Mouse (Mus musculus) liver (tissue): Measurements from ENCODE around the gene Cabp4.
"Not testable (repeated sequence)": the region's sequence is repeated elsewhere in the genome, so short reads cannot be mapped to it uniquely, and the experiment has no call there.

Experiments used
- DNase-seq: peaks from one replicate; pipeline ENCODE4 v3.0.0-alpha.2; 2020; ENCODE audit warnings: mixed read lengths

Cabp4 gene

DNA sequence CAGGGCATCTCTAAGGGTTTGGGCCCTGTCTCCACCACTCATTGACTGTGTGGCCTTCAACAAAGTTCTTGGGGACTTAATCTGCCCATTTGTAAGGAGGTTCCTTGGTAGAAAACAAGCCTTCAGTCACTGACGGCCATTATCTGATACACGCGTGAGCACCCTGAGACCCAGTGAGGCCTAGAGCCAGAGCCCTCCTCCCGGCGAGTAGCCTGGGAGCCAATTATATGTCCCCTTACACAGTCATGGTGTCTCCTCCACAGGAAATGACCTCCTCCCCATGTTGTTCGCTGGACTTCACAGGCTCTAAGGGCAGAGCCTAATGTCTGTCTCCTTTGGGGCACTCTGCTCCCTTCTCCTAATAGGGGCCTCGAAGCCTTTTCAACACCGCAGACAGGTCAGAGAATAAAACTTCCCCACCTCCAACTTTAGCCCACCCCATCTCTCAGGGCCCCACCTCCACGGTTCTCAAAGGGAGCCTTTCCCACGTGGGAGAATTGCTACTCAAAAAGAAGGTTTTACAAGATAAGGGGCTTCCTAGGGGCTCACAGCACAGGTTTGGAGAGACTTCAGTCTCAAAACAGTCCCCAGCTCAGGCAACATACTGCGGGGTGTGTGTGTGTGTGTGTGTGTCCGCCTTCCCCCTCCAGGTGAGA is 2.7 kb upstream of the Cabp4 start:
- no peak for DNase-seq

GRCm38 (mm10) chr19:4145936-4146335 is 2.1 kb upstream of the Cabp4 start:
- DNase-seq = no peak

GRCm38 (mm10) chr19:4144550-4145498 is 991 bp upstream of the Cabp4 start:
- no peak for DNase-seq

GRCm38 (mm10) chr19:4142416-4143173 is 1.2 kb downstream of the Cabp4 start:
- DNase-seq = no peak

GRCm38 (mm10) chr19:4140147-4140546 is 3.7 kb downstream of the Cabp4 start:
- no peak for DNase-seq

GRCm38 (mm10) chr19:4139446-4139845 is 4.4 kb downstream of the Cabp4 start, which contains the start of gene Gpr152:
TSS of gene Gpr152 (plus strand) at chr19:4139787.
- DNase-seq = no peak

DNA sequence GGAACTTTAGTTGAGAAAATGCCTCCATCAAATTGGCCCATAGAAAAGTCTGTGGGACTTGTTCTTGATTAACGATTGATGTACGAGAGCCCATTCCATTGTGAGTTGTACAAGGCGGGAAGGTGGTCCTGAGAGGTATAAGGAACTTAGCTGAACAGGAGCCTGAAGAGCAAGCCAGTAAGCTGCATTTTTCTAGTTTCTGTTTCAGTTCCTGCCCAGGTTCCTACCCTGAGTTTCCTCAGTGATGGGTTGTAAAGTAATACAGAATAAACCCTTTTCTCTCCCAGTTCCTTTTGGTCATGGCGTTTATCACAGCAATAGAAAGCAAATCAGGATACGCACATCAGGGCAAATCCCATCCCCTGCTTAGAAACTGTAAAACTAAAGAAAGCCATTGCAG is 5.9 kb downstream of the Cabp4 start:
- no peak for DNase-seq

DNA sequence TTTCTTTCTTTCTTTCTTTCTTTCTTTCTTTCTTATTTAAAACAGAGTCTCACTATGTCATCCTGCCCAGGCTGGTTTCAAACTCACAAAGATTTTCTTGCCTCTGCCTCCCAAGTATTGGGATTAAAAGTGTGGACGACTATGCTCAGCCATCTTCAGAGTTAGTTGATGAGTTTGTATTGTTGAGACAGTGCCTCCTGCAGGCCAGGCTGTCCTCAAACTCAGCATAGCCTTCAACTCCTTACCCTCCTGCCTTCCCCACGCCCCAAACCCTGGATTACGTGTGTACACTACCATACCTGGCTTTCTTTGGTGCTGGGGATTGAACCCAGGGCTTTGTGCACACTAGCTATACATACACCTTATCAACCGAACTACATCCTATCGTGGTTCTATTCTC is 7.4 kb downstream of the Cabp4 start:
- no peak for DNase-seq

DNA sequence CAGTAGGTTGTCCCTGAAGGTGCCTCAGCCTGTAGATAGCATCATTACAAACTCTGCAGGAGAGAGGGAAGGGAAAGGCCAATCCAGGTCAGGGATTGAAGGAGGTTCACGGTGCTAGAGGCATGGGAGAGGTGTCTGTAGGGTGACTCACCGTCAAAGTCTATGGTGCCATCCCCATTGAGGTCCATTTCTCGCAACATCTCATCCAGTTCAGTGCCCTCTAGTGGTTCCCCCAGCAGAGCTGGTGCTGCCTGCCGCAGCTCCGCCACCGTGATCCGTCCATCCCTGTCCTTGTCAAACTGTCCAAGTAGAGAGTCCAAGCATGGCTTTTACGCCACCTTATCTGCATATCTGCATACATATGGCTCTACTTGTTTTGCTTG is 7.9 kb downstream of the Cabp4 start:
- DNase-seq = not testable (repeated sequence)

DNA sequence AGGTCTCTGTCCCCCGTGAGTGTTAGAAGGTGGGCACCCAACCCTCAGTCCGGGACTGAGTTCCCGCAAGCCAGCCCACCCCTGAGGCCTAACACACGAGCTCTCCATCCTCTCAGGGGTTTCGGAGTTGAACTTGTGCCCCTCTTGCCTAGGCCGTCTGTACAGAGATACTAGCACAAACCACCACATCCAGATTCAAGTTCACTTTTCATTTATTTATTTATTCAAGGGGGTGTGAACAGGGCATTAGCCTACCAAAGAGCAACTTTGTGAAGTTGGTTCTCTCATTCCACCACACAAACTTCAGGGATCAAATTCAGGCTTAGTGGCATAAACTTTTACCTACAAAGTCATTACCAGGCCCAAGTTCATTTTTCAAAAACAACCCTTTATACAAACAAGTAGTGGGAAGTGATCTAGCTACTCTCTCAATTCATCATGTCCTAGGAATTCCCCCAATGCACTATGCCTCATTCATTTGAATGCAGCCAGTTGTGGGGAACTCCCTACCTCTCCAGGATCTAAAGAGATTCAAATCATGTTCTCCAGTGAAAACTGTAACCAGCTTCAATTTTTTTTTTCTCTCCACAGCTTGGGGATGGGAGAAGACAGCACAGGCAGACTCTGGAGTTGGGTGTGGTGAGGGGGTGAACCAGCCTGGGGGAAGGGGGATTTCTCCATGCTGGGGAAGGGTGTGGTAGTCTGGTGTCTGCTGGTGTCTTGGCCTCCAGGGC is 8.4 kb downstream of the Cabp4 start:
- DNase-seq = not testable (repeated sequence)

DNA sequence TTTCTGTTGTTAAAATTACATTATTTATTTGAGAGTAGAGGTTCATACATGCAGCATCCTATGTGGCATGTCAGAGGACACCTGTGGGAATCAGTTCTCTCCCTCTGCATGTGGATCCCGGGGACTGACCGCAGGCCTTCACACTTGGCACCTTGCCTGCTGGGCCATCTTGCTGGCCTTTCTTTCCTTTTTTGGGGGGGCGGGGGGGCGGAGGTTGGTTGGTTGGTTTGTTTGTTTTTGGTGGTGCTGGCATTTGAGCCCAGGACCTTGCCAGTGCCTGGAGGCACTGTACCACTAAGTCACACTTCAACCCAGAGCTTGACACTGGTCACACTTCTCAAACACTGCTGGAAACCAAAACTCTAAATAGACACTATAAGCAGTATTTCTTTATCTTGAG is 9.5 kb downstream of the Cabp4 start:
- DNase-seq = no peak

DNA sequence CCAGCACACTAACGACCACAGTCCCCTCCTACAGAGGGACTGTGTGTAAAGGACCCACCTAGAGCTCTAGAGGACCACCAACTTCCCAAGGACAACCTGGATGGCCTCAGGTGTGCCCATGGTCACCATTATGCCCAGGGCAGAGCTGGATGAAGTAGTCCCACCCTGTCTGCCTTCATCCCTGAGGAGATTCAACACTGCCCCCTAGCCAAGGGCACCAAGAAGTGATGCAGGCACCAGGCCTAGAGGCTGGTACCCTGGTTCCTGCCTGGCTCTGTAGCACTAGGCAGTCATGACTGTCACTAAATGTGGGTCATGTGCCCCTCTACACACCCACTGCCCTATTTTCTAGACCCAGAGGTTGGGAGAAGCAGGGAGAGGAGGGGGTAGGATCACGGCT is 12.1 kb downstream of the Cabp4 start:
- peak; percentile 63 for DNase-seq

DNA sequence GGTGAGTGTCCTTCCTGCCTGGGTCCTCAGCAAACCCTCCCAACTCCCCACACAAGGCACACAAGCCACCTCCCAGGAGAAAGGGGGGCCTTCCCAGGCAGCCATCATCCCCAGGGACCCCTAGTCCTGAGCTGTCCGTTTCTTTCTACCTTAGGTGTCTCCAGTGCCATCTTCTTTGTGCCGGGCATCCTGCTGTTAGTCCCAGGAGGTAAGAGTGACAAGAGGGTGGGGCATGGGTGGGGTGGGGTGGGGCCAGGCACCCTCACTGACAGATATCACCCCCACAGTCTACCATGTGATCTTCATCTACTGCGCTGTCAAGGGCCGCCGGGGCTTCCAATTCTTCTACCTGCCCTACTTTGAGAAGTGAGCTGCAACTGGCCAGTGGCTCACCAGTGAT is 12.8 kb downstream of the Cabp4 start:
- DNase-seq = peak; percentile 83

- DNase-seq = no peak
Observed at GRCm38 (mm10) chr19:4130106-4130505, 13.7 kb downstream of the Cabp4 start.

DNA sequence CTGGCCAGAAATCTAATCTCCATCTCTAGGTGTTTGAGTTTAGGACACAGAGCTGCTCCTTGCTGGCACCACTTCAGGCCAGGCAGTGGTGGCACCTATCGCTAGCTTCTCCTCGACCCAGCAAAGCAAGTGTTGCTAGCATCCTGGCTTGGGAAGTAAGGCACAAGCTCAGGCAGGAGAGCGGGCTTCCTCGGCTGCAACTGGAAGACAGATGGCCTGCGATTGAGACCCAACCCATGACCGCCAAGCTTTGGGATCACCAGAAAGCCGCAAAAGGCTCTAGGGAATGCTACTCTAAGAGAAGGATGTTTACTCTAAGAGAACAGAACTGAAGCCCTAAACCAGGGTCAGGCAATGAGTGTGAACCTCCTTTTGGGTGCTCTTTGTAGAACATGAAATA is 14.4 kb downstream of the Cabp4 start:
- no peak for DNase-seq

DNA sequence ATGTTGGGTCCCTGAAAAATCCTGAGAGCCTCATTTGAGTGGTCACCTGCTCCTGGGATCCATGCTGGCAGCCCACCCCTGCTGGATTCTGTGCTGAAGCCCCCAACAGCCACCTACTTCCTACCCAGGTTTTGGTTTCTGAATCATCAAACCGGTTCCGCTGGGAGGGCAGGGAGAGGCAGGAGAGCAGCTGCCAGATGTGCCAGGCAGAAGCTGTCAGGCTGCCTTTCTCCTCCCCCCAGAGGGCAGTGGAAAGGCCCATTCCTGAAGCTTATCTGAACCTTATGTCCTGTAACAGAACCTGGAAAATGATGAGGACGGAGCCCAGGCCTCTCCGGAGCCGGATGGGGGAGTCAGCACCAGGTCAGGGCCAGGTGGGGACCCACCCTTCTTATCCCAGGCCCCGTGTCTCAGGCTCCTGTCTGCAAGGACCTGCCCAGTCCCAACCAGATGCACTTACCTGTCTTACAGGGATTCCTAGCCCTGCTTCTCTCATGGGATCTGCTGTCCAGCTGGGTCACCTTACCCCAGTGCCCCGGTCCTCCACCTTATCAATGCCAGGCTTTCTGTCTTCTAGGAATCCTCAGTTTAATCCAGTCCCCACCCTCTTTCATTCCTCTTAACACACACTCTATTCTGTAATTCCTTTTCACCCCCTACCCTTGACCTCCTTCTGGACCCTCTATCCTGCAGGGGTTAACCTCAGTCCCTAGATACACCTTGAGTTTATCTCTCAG is 16.9 kb downstream of the Cabp4 start:
- DNase-seq = peak; percentile 46

DNA sequence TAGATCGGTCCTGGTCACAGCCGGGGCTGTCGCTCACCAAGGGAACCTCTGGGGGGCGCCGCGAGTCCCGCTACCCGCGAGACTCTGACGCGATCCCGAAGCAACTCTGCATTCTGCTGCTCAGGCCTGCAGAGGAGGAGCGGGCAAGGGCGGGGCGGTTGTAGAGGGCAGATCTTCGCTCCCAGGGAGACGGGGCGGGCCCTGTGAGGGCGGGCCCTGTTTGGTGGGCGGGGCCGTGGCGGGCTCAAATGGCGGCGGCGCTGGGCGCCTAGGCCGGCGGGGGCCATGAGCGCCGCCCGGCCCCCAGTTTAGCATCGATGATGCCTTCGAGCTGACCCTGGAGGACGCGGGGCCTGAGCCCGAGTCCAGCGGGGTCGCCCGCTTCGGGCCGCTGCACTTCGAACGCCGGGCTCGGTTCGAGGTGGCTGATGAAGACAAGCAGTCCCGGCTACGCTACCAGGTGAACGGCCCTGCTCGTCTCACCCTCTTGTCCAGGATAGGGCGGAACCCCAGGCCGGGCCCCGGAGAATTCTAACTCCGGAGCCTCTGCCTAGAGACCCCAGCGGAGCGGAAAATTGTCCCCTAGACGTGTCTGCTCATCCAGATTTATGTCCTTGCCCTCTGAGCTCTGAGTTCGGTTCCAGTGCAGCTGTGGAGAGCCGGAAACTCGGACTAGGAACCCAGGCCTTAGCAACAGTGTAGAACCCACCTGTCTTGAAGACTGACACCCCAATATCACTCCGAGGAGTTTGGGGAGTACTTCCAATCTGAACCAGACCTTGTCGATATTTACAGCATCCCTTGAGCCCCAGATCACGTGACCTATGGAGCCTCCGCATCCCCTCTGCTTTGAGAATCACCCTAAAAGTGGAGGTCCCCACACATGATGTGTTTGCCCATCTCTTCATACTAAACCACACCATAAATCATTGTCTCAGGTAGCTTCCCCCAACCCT is 17.8 kb downstream of the Cabp4 start, which contains the start of gene Aip:
Gene Aip, minus strand, starts transcription at position 118 of the 956 bp plus-strand sequence.
- peak; percentile 100 for DNase-seq

GRCm38 (mm10) chr19:4125268-4125667 is 18.6 kb downstream of the Cabp4 start:
- DNase-seq = not testable (repeated sequence)

- DNase-seq = no peak
Observed at GRCm38 (mm10) chr19:4124432-4124831, 19.4 kb downstream of the Cabp4 start.
